Mouse (Mus musculus) heart, postnatal 36 days (tissue): ENCODE data around the gene Tram2. TPM values are rescaled to one million over a fixed set of nuclear protein-coding genes. Genes with fewer than 3 reads are reported as not detected.

Source experiments
- DNase-seq, 2 experiments: peaks; one replicate each; pipeline ENCODE4 v3.0.0; 2021 to 2022
- intact Hi-C: fragments of 180-260 bp; cut with DNase I; formaldehyde crosslinking; loops from one replicate; pipeline ENCODE4 v1.15.1; 2025
- total RNA-seq, 2 experiments: library from RNA; stranded (reverse); gene quantifications; 2 replicates each; pipeline ENCODE4 v1.2.3; 2021

Gene Tram2
- total RNA-seq, 2 experiments from 2014 or later: 5.7 to 7.3 TPM

- no peak for DNase-seq
- intact Hi-C loops: no loop called here
Measured at GRCm38 (mm10) chr1:21026534-21026933, 52.5 kb downstream of the Tram2 start.

GRCm38 (mm10) chr1:21025203-21025602, 53.8 kb downstream of the Tram2 start:
- DNase-seq: no peak
- intact Hi-C loops: no loop called here

GRCm38 (mm10) chr1:21023101-21023500, 55.9 kb downstream of the Tram2 start:
- intact Hi-C loops: no loop called here
- no peak for DNase-seq

GRCm38 (mm10) chr1:21014463-21014862, 64.6 kb downstream of the Tram2 start:
- intact Hi-C loops: loop anchor here (5.0 kb wide), 1 partner anchor 63 kb away; the partner anchor contains the start of gene Tram2
- peak; percentile 59 to 76 for DNase-seq

- intact Hi-C loops: loop anchor here (5.0 kb wide), 1 partner anchor 67 kb away; the partner anchor contains the start of gene Tram2
- DNase-seq: no peak
Measured at GRCm38 (mm10) chr1:21010282-21010800, 68.7 kb downstream of the Tram2 start.

GRCm38 (mm10) chr1:21008891-21009290, 70.1 kb downstream of the Tram2 start:
- intact Hi-C loops: no loop called here
- DNase-seq: peak; percentile 48 to 51

- DNase-seq: no peak
- intact Hi-C loops: no loop called here
Measured at GRCm38 (mm10) chr1:21007941-21008701, 70.9 kb downstream of the Tram2 start.

- no peak for DNase-seq
- intact Hi-C loops: no loop called here
Measured at GRCm38 (mm10) chr1:21006775-21007174, 72.3 kb downstream of the Tram2 start.

GRCm38 (mm10) chr1:21004596-21004995, 74.4 kb downstream of the Tram2 start:
- DNase-seq: no peak
- intact Hi-C loops: no loop called here

- intact Hi-C loops: no loop called here
Measured at GRCm38 (mm10) chr1:21002246-21003142, 76.5 kb downstream of the Tram2 start.

GRCm38 (mm10) chr1:20997881-20998389, 81.1 kb downstream of the Tram2 start:
- no peak for DNase-seq
- intact Hi-C loops: loop anchor here (2.0 to 5.0 kb wide), 3 partner anchors 57 to 164 kb away; no protein-coding TSS in a partner anchor

More at GRCm38 (mm10) chr1:21002246-21003142, 76.5 kb downstream of the Tram2 start:
- DNase-seq: peak; percentile 39 to 55

GRCm38 (mm10) chr1:20997328-20997689, 81.7 kb downstream of the Tram2 start:
- intact Hi-C loops: loop anchor here (2.0 to 5.0 kb wide), 2 partner anchors 57 to 165 kb away; no protein-coding TSS in a partner anchor
- no peak for DNase-seq

- peak in 1 of 2 experiments; percentile 37 for DNase-seq
- intact Hi-C loops: loop anchor here (2.0 to 5.0 kb wide), 2 partner anchors 56 to 166 kb away; no protein-coding TSS in a partner anchor
Measured at GRCm38 (mm10) chr1:20996603-20997327, 82.3 kb downstream of the Tram2 start.

GRCm38 (mm10) chr1:20995331-20995986, 83.6 kb downstream of the Tram2 start:
- intact Hi-C loops: loop anchor here (5.0 kb wide), 1 partner anchor 167 kb away; no protein-coding TSS in a partner anchor
- DNase-seq: peak in 1 of 2 experiments; percentile 48

- DNase-seq: no peak
- intact Hi-C loops: loop anchor here (5.0 kb wide), 1 partner anchor 43 kb away; no protein-coding TSS in a partner anchor
Measured at GRCm38 (mm10) chr1:20994338-20994737, 84.7 kb downstream of the Tram2 start.

- DNase-seq: no peak
- intact Hi-C loops: loop anchor here (5.0 kb wide), 1 partner anchor 44 kb away; no protein-coding TSS in a partner anchor
Measured at GRCm38 (mm10) chr1:20993690-20994089, 85.3 kb downstream of the Tram2 start.

GRCm38 (mm10) chr1:20989461-20990083, 89.5 kb downstream of the Tram2 start:
- DNase-seq: no peak
- intact Hi-C loops: loop anchor here (5.0 kb wide), 1 partner anchor 48 kb away; no protein-coding TSS in a partner anchor

- no peak for DNase-seq
- intact Hi-C loops: no loop called here
Measured at GRCm38 (mm10) chr1:20986378-20987056, 92.5 kb downstream of the Tram2 start.
